Mouse (Mus musculus): ENCODE measurements at regions not wholly inside any gene's neighbourhood (a gene's known extent, or its start where the extent isn't known, plus 50 kb on each side); places are given as distances from the start of the nearest gene placed in this dataset.

DNA sequence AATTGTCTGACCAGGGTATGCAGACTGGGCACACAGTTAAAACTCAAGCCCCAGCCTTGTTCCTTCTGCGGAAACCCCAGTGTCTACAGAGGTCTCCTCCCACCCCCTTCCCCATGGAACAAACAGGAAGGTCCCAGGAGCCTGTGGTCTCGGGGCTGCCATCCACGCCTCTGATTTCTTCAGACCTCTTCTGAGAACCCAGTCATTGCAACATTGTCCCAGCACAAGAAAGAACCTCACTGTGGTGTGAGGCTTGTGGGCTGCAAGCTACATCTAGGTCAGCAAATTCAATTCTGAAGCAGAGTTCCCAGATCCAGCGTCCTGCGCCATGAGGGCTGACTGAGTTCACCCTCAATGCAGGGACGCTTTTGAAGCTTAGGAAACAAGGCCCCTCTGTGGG, 71.7 kb upstream of the Kdm7a start:
- TF ChIP-seq GATA1 (IDR thresholded peaks at IDR 0.05; ENCODE audit: borderline replicate concordance, low read length) = no peak
- no peak for TF ChIP-seq FLI1 (IDR thresholded peaks at IDR 0.05; ENCODE audit: low read length)

Measured in megakaryocyte, embryonic 14.5 days (primary cell).